Mouse (Mus musculus): ENCODE results near the gene Map2k5. TPM values are rescaled to one million over a fixed set of nuclear protein-coding genes. Genes with fewer than 3 reads are reported as not detected.

Gene Map2k5
- polyA plus RNA-seq, 1 experiment, result not detected

- no peak overlapping the region for H3K27ac ChIP-seq (ENCODE audit: insufficient read depth, low read depth, low read length)
- 84% methylated on average over 8 of the region's 8 CpGs for WGBS
- H3K4me1 ChIP-seq (ENCODE audit: control insufficient read depth, insufficient read depth, low read length), result peaks cover 12% of the 10 kb centered on the region
- H3K4me3 ChIP-seq (ENCODE audit: insufficient read depth, low read depth, low read length), result no peak overlapping the region
- no peak for TF ChIP-seq CTCF (IDR thresholded peaks at IDR 0.05; ENCODE audit: insufficient read depth, low read depth, low read length)
- no peak for TF ChIP-seq POLR2A (IDR thresholded peaks at IDR 0.05; ENCODE audit: insufficient read depth, low read depth, low read length)
Observed at GRCm38 (mm10) chr9:63129641-63130041, 248.1 kb downstream of the Map2k5 start.

- Histone ChIP-seq H3K4me3 (ENCODE audit: insufficient read depth, low read depth, low read length) (no peak overlapping the region), H3K27ac (ENCODE audit: insufficient read depth, low read depth, low read length) (no peak overlapping the region), H3K4me1 (ENCODE audit: control insufficient read depth, insufficient read depth, low read length) (peaks cover 4% of the 10 kb centered on the region; the same call in 1 of the 2 replicates)
- TF ChIP-seq CTCF (IDR thresholded peaks at IDR 0.05; ENCODE audit: insufficient read depth, low read depth, low read length), result no peak
- no peak for TF ChIP-seq POLR2A (IDR thresholded peaks at IDR 0.05; ENCODE audit: insufficient read depth, low read depth, low read length)
- WGBS, result 35% methylated on average over 9 of the region's 9 CpGs
Observed at GRCm38 (mm10) chr9:63124512-63124911, 253.2 kb downstream of the Map2k5 start.

GRCm38 (mm10) chr9:63123451-63124438, 254.0 kb downstream of the Map2k5 start:
- 9% methylated on average over 30 of the region's 30 CpGs for WGBS
- TF ChIP-seq CTCF (IDR thresholded peaks at IDR 0.05; ENCODE audit: insufficient read depth, low read depth, low read length) (peak; percentile 94), POLR2A (IDR thresholded peaks at IDR 0.05; ENCODE audit: insufficient read depth, low read depth, low read length) (no peak)
- peak overlapping the region; percentile 43; the same call in 1 of the 2 replicates for H3K27ac ChIP-seq (ENCODE audit: insufficient read depth, low read depth, low read length)
- peak overlapping the region; percentile 55 for H3K4me3 ChIP-seq (ENCODE audit: insufficient read depth, low read depth, low read length)
- peaks cover 4% of the 10 kb centered on the region; the same call in 1 of the 2 replicates for H3K4me1 ChIP-seq (ENCODE audit: control insufficient read depth, insufficient read depth, low read length)

- WGBS, result 77% methylated on average over 8 of the region's 8 CpGs
- no peak overlapping the region for H3K27ac ChIP-seq (ENCODE audit: insufficient read depth, low read depth, low read length)
- peaks cover 4% of the 10 kb centered on the region; the same call in 1 of the 2 replicates for H3K4me1 ChIP-seq (ENCODE audit: control insufficient read depth, insufficient read depth, low read length)
- TF ChIP-seq POLR2A (IDR thresholded peaks at IDR 0.05; ENCODE audit: insufficient read depth, low read depth, low read length) (no peak), CTCF (IDR thresholded peaks at IDR 0.05; ENCODE audit: insufficient read depth, low read depth, low read length) (no peak)
- H3K4me3 ChIP-seq (ENCODE audit: insufficient read depth, low read depth, low read length), result no peak overlapping the region
Observed at GRCm38 (mm10) chr9:63122161-63122833, 255.4 kb downstream of the Map2k5 start.

GRCm38 (mm10) chr9:63118385-63118784, 259.3 kb downstream of the Map2k5 start:
- TF ChIP-seq POLR2A (IDR thresholded peaks at IDR 0.05; ENCODE audit: insufficient read depth, low read depth, low read length), result no peak
- Histone ChIP-seq H3K27ac (ENCODE audit: insufficient read depth, low read depth, low read length) (no peak overlapping the region), H3K4me1 (ENCODE audit: control insufficient read depth, insufficient read depth, low read length) (no peaks in the 10 kb centered on the region), H3K4me3 (ENCODE audit: insufficient read depth, low read depth, low read length) (no peak overlapping the region)
- WGBS, result 75% methylated on average over 5 of the region's 5 CpGs

Other genes starting within 250 kb of the Map2k5 start
- gene Skor1, start 228.9 kb downstream of the Map2k5 start, polyA plus RNA-seq (2012; ENCODE audit: insufficient read depth, insufficient read length, low replicate concordance, missing spikeins), result not detected in 2 replicates
- gene 2300009A05Rik, start 21.3 kb upstream of the Map2k5 start, polyA plus RNA-seq (2012; ENCODE audit: insufficient read depth, insufficient read length, low replicate concordance, missing spikeins), result not detected in 2 replicates
- gene Iqch, start 224.6 kb upstream of the Map2k5 start, polyA plus RNA-seq (2012; ENCODE audit: insufficient read depth, insufficient read length, low replicate concordance, missing spikeins), result not detected in 2 replicates
- gene Aagab, start 224.8 kb upstream of the Map2k5 start, polyA plus RNA-seq (2012; ENCODE audit: insufficient read depth, insufficient read length, low replicate concordance, missing spikeins), result not detected in 2 replicates

Data from olfactory bulb, adult 2 months (tissue).